Mouse (Mus musculus): ENCODE measurements at regions not wholly inside any gene's neighbourhood (a gene's known extent, or its start where the extent isn't known, plus 50 kb on each side); places are given as distances from the start of the nearest gene placed in this dataset.

- no peak for DNase-seq
These were observed 567.3 kb downstream of the Cntn3 start for GRCm38 (mm10) chr6:102005627-102006026.

DNA sequence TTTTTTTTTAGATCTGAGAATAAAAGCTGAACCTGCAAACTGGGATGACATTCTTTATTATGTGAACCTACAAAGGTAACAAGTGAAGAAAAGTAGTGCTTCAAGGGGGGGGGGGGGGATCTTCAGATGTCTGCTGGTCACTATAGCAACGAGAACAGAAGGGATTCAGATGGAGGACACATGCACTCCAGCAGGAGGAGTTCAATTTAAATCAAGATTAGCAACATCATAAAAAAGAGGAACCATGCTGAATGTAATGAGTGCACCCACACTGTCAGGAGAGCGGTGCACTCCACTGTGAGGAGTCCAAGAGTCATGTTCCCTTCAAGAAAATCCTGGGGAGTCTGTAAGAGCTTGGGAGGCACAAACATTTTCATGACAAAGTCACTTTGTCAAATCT lies 574.7 kb downstream of the Cntn3 start:
- no peak for DNase-seq

GRCm38 (mm10) chr6:101997629-101998028 lies 575.3 kb downstream of the Cntn3 start:
- DNase-seq, result no peak

- DNase-seq, result no peak
These were observed 580.1 kb downstream of the Cntn3 start for GRCm38 (mm10) chr6:101992815-101993214.

GRCm38 (mm10) chr6:101981656-101982055 lies 591.2 kb downstream of the Cntn3 start:
- no peak for DNase-seq

DNA sequence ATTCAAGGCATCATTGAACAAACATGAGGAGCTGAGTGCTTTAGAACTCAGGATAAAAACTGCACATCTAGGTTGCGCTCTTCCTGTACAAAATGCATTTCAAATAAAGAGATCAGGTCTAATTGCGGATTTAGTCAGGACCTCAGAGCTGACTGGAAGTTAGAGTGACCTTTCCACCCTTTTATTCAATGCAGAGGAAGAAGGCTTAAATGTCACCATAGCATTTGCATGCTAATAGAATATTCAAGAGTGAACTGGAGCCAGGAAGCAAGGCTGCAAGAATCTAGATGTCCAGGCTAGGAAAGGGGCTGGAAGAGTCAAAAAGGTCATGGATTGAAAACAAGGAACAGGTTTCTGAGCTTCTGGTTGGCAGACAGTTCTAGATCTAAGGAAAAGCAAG lies 593.7 kb downstream of the Cntn3 start:
- DNase-seq, result no peak

DNA sequence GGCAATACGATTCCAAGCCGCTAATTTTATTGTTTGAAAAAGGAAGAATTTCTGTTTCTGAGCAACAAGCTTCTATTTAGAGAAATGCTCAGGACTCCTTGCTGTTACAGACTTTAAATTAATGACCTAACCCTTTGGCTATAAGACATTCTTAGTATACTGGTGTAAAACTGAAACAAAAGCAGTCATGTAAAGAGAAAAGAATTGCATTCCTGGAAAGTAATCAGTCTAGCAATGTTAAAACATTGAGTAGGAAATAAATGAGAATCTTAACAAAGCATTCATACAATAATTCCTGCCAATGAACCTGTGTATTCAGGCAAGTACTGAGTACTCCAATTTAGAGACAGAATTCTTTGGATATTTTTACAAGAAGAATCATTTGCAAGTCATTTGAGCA lies 587.2 kb upstream of the Pdzrn3 start:
- no peak for DNase-seq

DNA sequence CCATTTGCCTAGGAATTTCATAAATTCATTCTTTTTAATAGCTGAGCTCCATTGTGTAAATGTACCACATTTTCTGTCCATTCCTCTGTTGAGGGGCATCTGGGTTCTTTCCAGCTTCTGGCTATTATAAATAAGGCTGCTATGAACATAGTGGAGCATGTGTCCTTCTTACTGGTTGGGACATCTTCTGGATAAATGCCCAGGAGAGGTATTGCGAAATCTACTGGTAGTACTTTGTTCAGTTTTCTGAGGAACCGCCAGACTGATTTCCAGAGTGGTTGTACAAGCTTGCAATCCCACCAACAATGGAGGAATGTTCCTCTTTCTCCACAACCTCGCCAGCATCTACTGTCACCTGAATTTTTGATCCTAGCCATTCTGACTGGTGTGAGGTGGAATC lies 583.8 kb upstream of the Pdzrn3 start:
- DNase-seq, result peak; percentile 88

- peak; percentile 7 for DNase-seq
These were observed 572.0 kb upstream of the Pdzrn3 start for GRCm38 (mm10) chr6:101949681-101950080.

DNA sequence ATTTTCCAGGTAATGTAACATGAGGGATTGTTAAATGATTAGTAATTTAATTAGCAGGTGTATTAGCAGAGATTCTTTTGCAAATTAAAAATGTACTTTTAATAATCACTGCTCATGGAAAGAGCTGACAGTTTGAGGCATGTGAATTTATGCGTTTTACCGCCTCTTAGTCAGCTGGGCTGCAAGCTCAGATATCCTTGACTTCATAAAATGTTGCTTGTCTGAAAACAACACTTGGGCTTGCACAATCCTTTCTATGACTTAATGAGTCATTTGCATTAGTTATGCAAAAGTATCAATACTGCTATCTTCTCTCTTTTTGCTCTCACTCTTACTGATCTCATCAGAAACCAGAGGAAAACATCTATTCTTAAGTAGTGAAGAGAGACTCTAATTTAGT lies 571.3 kb upstream of the Pdzrn3 start:
- no peak for DNase-seq

- no peak for DNase-seq
These were observed 562.7 kb upstream of the Pdzrn3 start for GRCm38 (mm10) chr6:101940266-101940866.

- no peak for DNase-seq
These were observed 560.8 kb upstream of the Pdzrn3 start for GRCm38 (mm10) chr6:101938393-101938985.

- no peak for DNase-seq
These were observed 560.0 kb upstream of the Pdzrn3 start for GRCm38 (mm10) chr6:101937467-101938392.

DNA sequence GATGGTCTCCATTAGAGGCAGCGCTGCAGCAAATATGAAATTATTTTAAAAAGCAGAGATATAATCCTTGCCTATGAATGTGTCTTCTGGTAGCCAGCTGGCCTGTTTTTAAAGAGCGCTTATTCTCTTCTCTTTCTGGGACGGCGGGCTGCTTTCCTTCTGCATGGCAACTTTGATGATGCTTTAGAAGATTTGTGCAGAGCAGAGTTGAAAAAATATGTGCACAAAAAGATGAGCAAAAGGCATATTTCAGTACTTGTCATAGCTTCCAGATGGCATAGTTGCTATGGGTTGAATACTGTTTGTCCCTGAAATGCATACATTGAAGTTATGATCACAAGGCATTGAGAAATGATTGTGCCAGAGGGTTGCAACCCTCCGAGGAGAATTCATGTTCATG lies 554.1 kb upstream of the Pdzrn3 start:
- DNase-seq, result no peak

DNA sequence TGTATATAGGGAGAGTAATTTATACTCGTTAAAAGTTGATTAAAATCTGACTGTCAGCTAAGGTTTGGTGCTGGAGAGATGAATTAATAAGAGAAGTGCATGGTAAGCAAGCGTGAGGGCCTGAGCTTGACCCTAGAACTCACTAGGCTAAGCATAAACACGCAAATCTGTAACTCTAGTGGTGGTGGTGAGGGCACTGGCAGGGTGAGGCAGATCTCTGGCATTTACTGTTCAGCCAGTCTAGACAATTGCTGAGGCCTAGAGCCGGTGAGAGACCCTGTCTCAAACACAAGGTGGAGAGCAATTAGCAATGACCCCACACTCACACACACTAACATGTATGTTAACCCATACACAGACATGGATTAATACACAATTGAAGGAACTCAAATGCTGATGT lies 544.0 kb upstream of the Pdzrn3 start:
- DNase-seq, result no peak

DNA sequence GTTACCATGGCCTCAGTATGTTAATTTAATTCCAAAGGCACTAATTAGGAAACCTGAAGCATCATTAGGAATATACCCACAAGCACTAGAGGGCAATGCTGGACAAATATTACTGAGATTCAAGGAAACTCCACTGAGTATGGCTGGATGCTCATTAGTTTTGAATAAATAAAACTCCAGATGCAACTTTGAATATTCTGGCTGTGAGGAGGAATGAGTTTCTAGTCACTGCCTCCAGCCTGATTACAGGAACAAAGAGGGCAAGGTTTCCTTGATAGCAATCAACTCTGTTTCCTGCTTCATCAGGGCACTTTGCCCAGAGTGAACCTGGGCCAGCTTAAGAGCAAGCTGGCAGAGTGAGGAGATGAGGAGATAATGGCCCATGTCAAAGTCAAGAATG lies 543.5 kb upstream of the Pdzrn3 start:
- peak; percentile 24 for DNase-seq

DNA sequence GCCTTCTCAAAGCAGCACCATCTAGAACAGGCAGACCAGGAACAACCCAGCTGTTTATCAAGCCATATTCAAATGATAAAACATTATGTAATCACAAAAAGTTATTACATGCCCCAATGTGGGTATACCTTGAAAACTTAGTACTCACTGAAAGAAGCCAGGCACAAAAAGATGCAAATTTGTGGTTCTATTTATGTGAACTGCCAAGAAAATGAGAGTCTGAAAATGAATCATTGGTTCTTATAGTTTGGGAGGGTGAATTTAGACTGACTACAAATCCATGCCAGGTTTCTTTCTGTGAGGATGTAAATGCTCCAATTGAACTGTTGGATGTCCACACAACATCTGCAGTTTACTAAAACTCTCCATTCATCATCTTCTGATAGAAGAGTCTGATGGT lies 541.2 kb upstream of the Pdzrn3 start:
- no peak for DNase-seq

GRCm38 (mm10) chr6:101905029-101905342 lies 527.3 kb upstream of the Pdzrn3 start:
- no peak for DNase-seq

GRCm38 (mm10) chr6:101904234-101905028 lies 526.7 kb upstream of the Pdzrn3 start:
- DNase-seq, result peak; percentile 24

- DNase-seq, result no peak
These were observed 524.6 kb upstream of the Pdzrn3 start for GRCm38 (mm10) chr6:101902276-101902675.

- no peak for DNase-seq
These were observed 520.8 kb upstream of the Pdzrn3 start for GRCm38 (mm10) chr6:101898544-101898943.

GRCm38 (mm10) chr6:101890655-101891054 lies 513.0 kb upstream of the Pdzrn3 start:
- no peak for DNase-seq

DNA sequence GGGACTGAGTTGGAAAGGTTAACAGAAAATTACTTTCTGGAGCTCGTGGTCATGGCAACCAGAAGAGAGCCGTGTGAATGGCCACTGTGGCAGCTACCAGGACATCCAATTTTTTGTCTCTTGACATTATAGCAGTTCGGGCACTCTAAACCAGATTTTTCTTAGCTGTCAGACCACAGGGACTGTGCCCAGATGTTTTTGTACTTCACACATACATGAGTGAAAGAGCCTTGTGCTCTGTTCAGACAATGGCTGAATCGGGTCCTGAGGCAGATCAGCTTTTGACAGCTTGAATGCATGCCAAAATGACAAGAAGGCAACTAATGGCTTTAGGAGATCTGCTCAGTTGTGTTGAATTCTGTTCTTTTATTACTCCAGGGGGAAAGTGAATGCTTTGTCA lies 505.2 kb upstream of the Pdzrn3 start:
- no peak for DNase-seq

Measured in lung, postnatal 36 days (tissue).